Mouse (Mus musculus) mouse embryonic stem cell (cell line): ENCODE results near the gene Fam19a5.

Source experiments
- in situ Hi-C, 2 experiments: fragments of 300-500 bp; cut with MboI; formaldehyde crosslinking; loops; 1 replicate in 1 of 2; 3 replicates in 1 of 2; pipeline ENCODE4 v1.14.3; 2019 to 2020; ENCODE audit warnings: low sequenced_read_pairs in 2 of 2, low pct_unique_long_range_greater_than_20kb in 1 of 2, mixed read lengths in 1 of 2; ENCODE audit not compliant: unreplicated experiment in 1 of 2

Gene Fam19a5

DNA sequence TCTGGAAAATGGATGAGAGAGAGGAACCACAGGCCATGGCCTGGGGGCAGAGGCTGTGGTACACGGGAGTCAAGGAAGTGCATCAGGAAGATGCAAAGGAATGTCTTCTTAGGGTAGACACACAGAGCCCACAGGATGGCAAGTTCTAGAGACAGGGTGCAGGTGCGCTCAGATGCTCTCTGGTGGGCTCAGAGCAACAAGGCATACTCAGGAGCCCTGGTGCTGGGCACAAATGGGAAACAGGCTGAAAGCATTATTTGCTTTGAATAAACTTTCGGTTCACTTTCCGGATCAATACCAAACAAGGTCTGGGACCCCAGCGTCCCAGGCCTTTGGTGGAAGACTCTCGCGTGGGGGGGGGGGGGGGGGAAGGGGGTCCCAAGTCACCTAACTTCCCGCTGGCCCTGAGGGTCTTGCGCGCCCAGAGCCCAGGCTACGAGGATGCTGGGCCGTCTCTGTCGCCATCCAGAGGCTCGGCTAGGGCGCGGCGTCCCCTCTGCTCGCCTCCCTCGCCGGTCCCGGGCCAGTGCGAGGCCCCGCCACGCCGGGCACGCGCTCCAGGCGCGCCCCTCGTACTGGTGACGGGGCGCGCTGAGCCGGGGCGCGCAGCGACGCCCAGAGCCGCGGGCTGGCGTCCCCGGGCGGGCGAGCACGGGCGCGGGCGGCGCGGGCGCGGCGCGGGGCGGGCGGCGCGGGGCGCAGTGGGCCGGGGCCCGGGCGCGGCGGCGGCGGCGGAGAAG is at the start of gene Fam19a5:
TSS of gene Fam19a5 (plus strand) at position 701 of the 740 bp plus-strand sequence.
- in situ Hi-C loops = no loop called here

DNA sequence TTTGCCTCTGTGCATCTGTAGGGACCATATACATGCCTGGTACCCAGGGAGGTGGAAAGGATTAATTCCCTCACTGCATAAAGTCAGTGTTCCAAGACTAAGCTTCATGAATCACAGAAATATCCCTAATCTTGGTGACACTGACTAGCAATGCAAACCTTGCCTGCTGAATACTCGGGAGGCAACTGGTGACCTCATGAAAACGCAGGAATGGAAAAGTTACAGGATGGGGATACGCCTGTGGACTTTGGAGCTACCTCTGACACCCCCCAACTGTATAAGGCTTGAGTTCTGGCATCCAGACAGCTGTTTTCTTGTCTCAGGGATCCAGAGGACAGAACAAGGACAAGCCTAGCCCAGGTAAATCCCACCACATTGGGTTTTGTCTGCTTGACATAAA is 42.4 kb upstream of the Fam19a5 start:
- in situ Hi-C loops = no loop called here

DNA sequence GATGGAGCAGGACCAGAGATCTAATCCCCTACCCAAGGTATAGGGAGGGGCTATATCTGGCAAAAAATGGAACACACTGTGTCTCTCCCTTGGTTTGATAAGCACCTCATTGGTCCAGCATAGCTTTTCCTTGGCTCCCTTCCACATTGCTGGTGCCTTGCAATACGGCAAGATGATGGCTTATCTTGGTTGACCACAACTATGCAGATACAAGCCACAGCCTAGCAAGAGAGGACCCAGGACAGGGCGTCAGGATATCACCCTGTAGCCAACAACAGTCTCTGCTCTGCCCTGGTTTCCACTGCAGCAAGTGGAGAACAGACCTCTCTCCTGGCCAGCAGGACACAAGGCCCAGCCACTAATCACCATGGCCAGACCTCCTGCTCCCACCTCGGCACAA is 36.8 kb upstream of the Fam19a5 start:
- in situ Hi-C loops = no loop called here

DNA sequence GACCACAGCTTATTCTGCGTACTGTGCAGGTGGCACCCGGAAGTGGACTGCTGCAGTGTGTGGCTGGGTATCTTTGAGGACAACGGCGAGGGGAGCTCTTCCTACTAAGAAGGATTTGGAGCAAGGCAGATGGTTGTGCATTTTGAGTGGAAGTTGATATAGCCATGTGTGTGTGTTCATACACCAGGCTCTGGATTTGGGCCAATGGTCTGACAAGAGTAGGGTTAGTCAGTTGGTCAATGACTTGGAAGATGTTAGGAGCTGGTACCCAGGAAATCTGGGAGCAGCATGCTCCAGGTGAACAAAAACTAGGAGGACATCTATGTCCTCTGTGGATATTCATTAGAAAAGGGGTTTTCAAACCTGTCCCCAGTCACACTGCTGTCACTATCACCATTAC is 33.2 kb upstream of the Fam19a5 start:
- in situ Hi-C loops = no loop called here

DNA sequence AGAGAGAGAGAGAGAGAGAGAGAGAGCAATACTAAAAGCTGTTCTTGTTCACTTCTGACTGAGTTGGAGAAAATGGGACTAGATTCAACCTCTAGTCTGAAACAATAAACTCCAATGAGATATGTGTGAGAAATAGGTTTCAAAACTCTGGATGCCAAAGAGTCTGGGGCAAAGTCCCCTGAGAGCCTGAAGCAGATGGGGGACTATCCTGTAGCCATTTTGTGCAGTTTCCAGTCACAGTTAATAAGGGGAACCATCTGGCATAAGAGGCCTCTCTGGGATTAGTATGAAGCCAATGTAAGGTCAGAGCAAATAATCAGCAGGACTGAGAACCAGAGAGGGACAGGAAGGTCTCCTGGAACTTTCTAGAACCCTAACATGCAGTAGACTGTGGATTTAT is 25.9 kb upstream of the Fam19a5 start:
- in situ Hi-C loops = no loop called here

DNA sequence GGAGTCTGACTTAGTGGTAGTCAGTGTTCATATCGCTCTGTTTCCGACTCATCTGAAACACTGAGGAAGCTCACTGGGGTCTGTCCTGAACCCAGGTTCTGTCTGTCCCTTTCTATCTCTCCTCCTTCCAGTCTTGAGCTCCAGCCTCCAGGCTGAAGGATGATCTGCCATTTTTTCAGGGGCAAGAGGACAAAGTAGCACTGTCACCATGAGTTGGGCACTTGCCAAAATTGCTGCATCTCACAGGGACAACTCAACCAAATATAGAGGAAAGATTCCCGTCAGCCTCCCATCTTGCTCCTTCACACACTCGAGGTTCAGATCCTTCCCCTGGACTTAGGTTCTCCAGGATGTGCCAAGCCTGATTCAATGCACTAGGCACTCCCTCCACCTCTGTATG is 14.8 kb upstream of the Fam19a5 start:
- in situ Hi-C loops = no loop called here

DNA sequence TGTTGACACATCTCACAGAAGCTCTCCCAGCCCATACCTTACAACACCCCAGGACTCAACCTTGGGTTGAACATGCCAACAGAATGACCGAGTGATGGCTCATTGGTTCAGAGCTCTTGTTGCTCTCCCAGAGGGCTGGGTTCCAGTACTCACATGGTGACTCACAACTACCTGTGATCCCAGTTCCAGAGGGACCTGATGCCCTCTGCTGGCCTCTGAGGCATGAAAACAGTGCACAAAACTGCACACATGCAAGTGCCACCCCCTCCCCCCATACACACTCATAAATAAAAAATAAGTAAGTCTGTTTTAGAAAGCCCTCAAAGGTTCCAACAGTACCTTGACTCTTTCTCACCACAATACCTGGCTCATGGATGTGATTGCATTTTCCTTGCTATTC is 2.4 kb upstream of the Fam19a5 start:
- in situ Hi-C loops = no loop called here

DNA sequence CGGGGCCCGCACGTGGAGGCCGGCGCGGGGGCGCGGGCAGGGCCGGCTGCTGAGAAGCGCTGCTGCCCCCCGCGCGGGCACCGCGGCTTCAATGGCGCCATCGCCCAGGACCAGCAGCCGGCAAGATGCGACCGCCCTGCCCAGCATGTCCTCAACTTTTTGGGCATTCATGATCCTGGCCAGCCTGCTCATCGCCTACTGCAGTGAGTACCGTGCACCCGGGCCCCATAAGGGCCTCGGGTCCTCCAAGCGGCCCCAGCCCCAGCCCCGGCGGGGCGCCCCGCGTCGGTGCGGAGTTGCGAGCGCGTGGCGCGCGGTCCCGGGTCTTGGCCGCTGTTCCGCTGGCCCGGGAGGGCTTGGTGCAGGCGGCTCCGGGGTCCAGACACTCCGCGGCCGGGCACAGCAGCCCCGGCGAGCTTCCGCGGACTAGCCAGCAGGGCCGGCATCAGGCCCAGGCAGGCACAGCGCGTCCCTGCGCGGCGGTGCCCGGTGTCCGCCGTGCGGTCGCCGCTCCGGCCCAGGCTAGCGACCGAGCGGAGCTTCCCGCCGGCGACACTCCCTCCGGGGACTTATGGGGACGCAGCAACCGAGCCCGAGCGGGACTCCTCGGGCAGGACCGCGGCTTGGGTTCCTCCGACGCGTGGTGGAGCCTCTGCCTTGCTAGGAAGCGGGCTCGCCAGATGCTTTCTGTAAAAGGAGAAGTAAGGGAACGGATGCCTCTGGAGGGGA is 466 bp downstream of the Fam19a5 start:
- in situ Hi-C loops = no loop called here

DNA sequence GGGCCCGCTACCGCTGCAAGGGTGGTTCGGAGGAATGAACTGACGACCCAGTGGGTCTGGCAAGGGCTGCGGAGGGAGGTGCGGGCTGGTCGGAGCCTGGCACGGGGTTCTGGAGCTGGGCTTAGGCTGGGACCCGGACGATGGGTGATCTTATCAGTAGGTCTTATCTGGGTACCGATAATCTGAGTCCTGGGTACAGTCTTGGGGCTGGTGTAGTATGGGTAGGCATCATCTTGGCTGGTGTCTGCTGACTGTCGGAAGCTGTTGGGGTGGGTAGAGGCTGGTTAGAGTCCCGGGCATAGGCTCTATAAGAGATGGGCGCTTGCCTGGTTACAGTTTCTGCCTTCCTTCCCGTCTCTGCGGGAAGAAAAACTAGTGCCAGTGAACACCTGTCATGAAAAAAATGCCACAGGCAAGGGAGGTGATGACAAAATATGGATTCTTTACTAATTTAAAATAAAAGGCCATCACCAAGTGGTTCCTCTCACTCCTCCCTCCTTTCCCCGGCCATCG is 1.1 kb downstream of the Fam19a5 start:
- in situ Hi-C loops = no loop called here

DNA sequence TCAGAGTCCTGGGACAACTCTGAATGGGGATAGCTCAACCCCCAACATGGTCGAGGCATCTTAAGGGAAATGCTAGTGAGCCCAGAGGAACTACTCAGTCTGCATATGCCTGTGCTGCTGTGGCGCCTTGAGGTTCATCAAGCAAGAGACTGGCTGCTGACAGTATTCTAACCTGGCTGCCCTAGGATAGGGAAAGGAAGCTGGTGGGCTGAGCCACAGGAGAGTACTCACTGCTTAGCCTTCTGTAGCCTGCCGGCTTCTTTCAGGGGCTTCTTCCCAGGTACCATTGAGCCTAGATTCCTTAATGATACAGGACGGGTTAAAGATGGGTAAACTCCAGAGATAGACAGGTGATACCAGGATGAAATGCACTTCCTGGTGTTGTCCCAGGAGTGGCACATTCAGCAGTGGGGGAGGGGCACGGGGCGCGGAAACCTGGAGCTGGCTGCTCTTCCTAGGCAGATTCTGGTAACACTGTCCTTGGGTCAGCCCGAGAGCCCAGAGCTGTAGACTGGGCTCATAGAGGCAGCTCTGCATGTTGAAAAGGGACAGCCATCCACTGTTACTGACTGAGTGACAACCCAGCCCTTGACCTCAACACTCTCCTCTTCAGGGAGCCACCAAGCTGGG is 1.7 kb downstream of the Fam19a5 start:
- in situ Hi-C loops = no loop called here

DNA sequence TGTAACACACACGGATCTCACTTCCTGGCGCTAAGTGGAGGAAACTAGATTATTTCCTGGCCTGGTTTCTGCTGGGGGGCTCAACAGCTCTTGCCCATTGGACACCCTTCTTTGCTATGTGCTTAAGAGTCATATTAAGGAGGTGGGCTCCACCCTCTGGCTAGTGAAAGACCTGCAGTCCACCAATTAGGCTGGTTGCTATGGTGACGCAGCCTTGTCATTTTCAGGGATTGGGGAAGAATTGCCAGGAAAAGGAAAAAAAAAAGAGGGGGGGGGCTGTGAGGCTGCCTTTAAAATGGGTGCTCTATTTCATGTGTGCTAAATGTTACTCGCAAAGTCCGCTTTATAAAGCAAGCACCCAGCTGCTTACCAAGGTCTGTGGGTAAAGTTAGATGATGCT is 2.9 kb downstream of the Fam19a5 start:
- in situ Hi-C loops = no loop called here

DNA sequence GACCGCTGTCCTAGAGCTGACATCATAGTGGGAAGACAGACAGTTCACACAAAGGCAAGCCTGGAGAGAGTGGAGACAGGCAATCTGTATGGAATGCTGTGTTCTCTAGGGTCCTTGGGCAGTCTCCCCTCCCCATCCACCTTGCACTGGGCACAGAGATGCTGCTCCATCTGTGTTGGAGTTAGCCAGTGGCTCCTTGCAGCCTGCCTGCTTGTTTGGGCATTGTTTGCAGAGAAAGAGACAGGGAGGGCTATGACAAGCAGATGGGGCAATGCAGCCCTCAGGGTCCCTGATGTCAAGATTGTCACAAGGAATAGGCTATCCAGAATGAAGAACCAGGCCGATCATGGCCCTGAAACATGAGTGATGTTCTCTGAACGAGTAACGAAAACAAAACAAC is 5.6 kb downstream of the Fam19a5 start:
- in situ Hi-C loops = no loop called here

DNA sequence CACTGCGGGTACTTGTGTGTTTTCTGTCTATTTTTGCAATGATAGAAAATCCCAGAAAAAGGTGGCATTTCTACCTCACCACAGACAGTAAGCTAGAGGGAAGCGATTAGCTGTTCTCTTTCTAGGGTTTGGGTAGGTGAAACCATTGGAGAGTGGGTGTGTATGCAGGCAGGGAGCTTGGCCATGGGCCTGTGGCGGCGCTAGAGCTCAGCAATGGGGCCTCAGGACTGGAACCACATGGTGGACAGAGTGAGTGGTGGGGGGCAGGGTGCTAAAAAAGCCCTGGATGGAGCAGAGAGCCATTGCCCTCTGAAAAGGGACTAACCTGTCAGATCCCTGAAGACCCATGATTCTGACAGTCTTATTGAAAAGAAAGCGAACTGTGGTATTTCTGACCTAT is 6.7 kb downstream of the Fam19a5 start:
- in situ Hi-C loops = no loop called here

DNA sequence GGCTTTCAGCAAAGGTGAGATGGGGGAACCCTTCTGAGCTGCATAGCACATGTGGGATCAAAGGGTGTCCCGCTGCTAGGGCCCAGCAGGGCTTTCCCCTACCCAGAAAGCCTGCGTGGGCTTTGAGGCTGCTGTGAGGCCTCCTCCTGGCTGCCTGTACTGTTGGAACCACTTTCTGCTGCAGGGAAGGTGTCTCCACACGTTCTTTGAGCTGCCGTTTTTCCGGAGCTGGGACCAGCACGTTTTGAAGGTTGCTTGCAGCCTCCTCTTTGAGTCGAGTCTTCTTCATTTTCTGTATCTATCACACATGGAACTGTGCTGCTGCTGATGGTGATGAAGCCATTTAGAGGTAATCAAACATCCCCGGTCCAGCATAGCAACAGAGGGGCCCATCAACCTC is 7.5 kb downstream of the Fam19a5 start:
- in situ Hi-C loops = no loop called here

DNA sequence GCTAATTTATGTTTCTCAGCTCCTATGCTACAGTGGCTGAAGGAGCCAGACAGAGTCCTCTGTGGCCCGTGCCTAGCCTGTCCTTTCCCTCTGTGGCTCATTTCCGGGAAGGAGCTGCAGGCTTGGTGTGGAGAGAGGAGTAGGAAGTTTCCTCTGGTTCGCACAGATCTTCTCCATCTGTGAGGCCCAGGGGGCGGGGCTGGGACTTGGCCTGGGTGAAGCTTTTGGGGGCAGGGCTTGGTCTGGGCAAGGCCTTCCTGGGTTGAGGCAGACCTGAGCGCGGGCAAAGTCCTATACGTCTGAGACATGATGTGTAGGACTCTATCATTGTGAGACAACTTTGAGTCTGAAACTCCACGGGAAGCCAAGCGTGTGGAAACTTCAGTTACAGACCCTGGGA is 11.7 kb downstream of the Fam19a5 start:
- in situ Hi-C loops = no loop called here

DNA sequence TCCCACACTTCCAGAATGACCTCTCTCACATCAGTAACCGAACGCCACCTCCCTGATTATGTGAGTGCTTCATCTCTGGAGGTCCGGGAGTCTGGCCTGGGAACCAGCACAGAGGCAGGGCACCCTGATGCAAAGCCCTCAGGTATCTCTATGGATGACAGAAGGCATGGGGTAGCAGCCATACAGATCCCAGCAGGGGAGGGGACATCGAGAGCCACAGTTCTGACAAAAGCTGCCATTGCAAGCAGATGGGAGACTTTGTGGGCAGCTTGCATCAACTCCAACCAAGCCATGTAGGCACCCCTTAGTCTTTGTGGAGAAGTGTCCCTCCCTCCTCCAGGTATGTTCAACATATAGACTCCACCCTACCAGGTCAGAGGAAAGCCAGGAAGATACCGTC is 20.2 kb downstream of the Fam19a5 start:
- in situ Hi-C loops = no loop called here

DNA sequence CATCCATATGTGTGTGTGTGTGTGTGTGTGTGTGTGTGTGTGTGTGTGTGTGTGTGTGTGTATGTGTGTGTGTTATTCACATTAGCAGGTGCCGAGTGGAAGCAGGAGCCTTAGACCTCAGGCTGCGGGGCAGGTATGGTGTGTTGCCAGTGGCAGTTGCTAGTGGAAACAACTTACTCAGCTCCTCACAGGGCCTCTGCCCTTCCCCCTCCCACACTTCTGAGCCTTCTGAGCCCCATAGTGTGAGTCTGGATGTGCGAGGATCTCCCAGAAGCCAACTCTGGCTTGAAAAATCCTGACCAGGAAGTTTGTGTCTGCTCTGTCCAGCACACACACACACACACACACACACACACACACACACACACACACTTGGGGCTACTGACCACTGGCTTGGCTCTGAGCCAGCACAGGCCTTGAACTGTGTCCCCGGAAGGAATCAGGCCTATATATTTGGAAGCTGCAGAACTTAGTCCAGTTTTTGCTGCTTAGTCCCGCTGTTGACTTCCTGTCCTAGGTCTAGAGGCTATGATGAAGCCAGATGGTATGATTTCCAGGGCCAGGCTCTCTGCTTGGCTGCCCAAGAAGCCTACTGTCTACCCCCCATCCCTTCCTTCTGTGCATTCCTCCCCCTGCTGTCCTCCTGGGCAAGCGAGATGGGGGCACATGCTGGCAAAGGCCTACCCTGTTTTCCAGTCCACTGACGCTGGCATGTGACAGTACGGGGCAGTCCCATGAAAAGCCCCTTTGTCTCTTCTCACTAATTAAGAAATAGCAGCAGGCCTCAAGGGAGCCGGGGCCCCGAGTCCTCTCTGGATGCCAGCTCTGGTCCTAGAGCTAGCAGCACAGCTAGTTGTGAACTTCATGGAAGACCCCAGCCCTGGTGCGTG is 22.2 kb downstream of the Fam19a5 start:
- in situ Hi-C loops = no loop called here

DNA sequence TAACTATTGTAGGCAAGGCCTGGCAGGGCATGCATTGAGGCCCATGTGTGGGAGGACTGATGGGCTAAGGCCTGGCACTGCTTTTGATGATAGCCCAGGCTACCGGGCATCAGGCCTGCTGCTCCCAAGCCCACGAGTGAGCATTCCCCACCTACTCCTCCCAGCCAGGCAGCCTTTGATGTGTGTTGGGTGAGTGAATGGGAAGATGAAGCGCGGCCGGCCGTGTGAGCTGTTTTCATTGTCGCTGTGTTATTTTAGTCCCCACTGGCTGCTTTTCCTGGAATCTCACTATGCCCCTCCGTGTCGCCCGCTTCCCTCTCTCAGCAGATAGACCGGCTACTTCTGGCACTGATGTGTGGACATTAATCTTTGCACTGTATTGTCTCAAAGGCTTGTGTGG is 26.1 kb downstream of the Fam19a5 start:
- in situ Hi-C loops = no loop called here

DNA sequence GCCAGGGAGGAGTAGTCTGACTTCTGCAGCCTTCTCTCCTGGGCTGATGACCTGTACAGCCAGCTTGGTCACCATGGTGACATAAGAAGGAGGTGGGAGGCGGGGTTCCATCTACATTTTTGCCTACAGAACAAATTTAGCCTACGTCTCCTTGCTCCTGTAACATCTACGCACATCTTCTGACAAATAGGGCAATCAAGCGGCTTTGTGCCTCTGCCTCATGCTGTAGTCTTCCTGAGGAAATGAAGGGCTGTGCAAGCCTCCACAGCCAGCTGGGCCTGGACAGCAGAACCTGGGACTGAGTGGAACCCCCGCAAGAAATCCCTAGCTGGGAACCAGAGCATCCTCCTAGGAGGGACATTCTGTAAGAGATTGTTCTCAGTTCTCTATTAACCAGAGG is 35.8 kb downstream of the Fam19a5 start:
- in situ Hi-C loops = no loop called here
